Mouse (Mus musculus) stomach, embryonic 16.5 days (tissue): ENCODE results near the gene Capn1. TPM values are rescaled to one million over a fixed set of nuclear protein-coding genes. Genes with fewer than 3 reads are reported as not detected.

ENCODE experiments used
- ATAC-seq: fragments of 200-750 bp; cut with Nextera tagmentation; 2 replicates; pipeline ENCODE4 v1.8.0; 2017; ENCODE audit warnings: moderate number of reproducible peaks, moderate TSS enrichment; ENCODE audit not compliant: insufficient read depth, low FRiP score
- H3K27ac ChIP-seq: fragments of 300-500 bp; sonication (generic); 2 replicates; pipeline ENCODE4 v1.5.1; 2014; ENCODE audit warnings: low read length
- H3K27me3 ChIP-seq: fragments of 300-500 bp; sonication (generic); 2 replicates; pipeline ENCODE4 v1.6.1; 2014; ENCODE audit warnings: low read length, control low read depth, mixed read lengths; ENCODE audit not compliant: control insufficient read depth, insufficient read depth
- H3K36me3 ChIP-seq: fragments of 300-500 bp; sonication (generic); 2 replicates; pipeline ENCODE4 v1.6.1; 2014; ENCODE audit warnings: low read length; ENCODE audit not compliant: control insufficient read depth, insufficient read depth
- H3K4me1 ChIP-seq: fragments of 300-500 bp; sonication (generic); 2 replicates; pipeline ENCODE4 v1.6.1; 2014; ENCODE audit warnings: low read length, control low read depth, mixed read lengths; ENCODE audit not compliant: control insufficient read depth, insufficient read depth
- H3K4me2 ChIP-seq: fragments of 300-500 bp; sonication (generic); 2 replicates; pipeline ENCODE4 v1.6.1; 2014; ENCODE audit warnings: low read depth, low read length, mixed read lengths
- H3K4me3 ChIP-seq: fragments of 300-500 bp; sonication (generic); replicated peaks from 2 replicates; pipeline ENCODE4 v1.5.1; 2014; ENCODE audit warnings: mild to moderate bottlenecking, low read length
- H3K9ac ChIP-seq: fragments of 300-500 bp; sonication (generic); 2 replicates; pipeline ENCODE4 v1.6.1; 2014; ENCODE audit warnings: low read length
- H3K9me3 ChIP-seq: fragments of 300-500 bp; sonication (generic); replicated peaks from 2 replicates; pipeline ENCODE4 v1.6.1; 2016; ENCODE audit warnings: low read length, control low read depth; ENCODE audit not compliant: control insufficient read depth
- WGBS: fragments of 180-500 bp; shearing (Covaris S2); extraction: QIAGEN DNeasy Blood & Tissue Kit; methylation state at CpG from one replicate; pipeline ENCODE4 v1.1.7; 2014; 5-methylcytosine and 5-hydroxymethylcytosine counted together
- polyA plus RNA-seq: library from polyadenylated mRNA; unstranded; fragments of >200 nt; fragmentation: Nextera tagmentation; extraction: Ambion mirVana; gene quantifications from 2 replicates; pipeline ENCODE4 v1.2.1, GENCODE M21; 2015

Gene Capn1
- polyA plus RNA-seq, 1 experiment from 2014 or later = 22.0 TPM

DNA sequence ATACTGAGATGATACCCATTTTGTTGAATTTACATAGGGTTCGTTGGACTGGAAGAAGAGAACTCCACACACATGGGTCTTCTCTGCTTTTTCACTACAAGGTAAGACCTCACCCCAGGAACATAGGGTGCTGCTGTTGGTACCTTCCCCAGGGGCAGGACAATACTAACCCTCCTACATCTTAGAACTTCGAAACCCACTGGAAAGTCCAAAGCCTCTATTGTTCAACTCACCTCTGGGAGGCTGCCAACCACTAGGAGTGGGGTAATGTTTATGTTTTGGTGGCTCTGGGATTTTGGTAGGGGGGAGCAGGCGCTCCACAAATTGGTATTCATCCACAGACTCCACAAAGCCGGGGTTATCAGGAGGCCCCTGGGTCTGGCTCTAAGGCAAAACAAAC lies 41.0 kb upstream of the Capn1 start:
- H3K9ac ChIP-seq = peak overlapping the region; percentile 86
- no peak overlapping the region for H3K27ac ChIP-seq
- H3K4me2 ChIP-seq = peak overlapping the region; percentile 75
- peak overlapping the region; percentile 83 for H3K4me3 ChIP-seq
- WGBS = 44% methylated on average over 4 of the region's 4 CpGs
- no peaks in the 10 kb centered on the region for H3K9me3 ChIP-seq
- peaks cover 18% of the 10 kb centered on the region for H3K4me1 ChIP-seq
- H3K36me3 ChIP-seq = peaks cover 27% of the 10 kb centered on the region
- ATAC-seq = no peak
- no peaks in the 10 kb centered on the region for H3K27me3 ChIP-seq

DNA sequence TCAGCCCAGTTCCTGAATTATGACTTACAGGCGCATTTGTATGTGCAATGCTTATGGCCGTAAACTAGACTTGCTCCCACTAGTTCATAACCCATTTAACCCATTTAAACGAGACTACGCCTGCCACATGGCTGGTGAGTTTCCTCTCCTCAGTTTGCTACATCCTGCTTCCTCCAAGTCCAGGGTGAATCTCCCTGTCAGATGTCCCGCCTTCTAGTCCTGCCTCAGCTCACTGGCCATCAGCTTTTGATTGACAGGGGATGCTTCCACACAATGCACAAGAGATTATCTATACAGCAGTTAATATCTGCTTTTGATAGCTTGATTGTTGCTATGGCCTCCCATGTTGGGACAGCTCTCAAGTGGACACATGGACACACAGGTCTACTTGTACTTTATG lies 38.6 kb upstream of the Capn1 start:
- no peak overlapping the region for H3K9ac ChIP-seq
- WGBS = 78% methylated on average over 5 of the region's 5 CpGs
- no peak overlapping the region for H3K27ac ChIP-seq
- peaks cover 38% of the 10 kb centered on the region for H3K36me3 ChIP-seq
- ATAC-seq = no peak
- H3K27me3 ChIP-seq = no peaks in the 10 kb centered on the region
- peaks cover 12% of the 10 kb centered on the region for H3K4me1 ChIP-seq
- H3K4me3 ChIP-seq = no peak overlapping the region
- no peaks in the 10 kb centered on the region for H3K9me3 ChIP-seq
- no peak overlapping the region for H3K4me2 ChIP-seq

DNA sequence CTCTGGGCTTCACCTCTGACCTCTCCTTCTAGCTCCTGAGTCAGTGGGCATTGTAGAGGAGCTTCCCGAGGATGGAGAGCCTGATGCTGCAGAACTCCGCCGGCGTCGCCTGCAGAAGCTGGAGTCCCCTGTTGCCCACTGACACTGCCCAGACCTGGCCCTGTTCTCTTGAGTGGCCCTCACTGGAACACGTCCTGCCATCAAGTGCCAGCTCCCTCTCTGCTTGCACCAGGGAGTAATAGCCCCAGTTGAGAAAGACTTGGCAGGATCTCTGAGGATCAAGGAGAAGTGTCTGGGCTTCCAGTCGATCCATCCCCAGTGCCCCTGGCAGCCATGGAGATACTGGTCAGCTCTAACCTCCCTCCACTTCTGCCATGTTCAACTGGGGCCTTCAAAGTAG lies 36.8 kb upstream of the Capn1 start:
- no peak overlapping the region for H3K27ac ChIP-seq
- no peak overlapping the region for H3K4me2 ChIP-seq
- H3K9me3 ChIP-seq = no peaks in the 10 kb centered on the region
- no peaks in the 10 kb centered on the region for H3K27me3 ChIP-seq
- H3K9ac ChIP-seq = no peak overlapping the region
- no peak for ATAC-seq
- peaks cover 20% of the 10 kb centered on the region for H3K4me1 ChIP-seq
- H3K4me3 ChIP-seq = no peak overlapping the region
- peaks cover 47% of the 10 kb centered on the region for H3K36me3 ChIP-seq
- WGBS = 82% methylated on average over 7 of the region's 7 CpGs

DNA sequence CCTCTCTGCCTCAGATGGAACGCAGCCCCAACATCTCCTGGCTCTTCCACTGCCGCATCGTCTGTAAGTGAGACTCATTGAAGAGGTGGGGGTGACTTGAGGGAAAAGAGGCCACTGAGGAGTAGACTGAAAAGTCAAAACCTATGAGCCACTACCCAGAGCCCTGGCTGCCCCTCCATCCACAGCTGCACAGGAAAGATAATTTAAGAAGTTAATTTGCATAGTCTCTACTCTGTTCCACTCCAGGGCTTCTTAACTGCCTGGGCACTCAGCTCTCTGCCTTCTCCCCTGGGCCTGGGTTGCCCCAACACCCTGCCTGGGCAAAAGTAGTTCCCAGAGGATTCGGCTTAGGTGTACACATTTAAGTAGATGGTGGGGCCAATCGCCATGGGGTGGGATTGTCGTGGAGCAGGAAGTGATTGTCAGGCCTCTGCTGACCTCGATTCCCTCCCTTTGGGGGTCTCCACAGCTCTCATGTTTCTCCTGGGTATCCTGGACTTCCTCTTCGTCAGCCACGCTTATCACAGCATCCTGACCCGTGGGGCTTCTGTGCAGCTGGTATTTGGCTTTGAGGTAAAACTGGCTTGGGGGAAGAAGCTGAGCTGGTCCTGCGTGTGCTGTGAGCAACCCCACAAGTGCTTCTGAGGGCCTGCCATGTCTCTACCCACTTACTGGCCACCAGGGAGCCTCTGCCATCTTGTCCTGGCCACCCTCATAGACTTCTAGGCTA lies 33.1 kb upstream of the Capn1 start:
- no peak overlapping the region for H3K4me2 ChIP-seq
- 86% methylated on average over 11 of the region's 11 CpGs for WGBS
- H3K4me3 ChIP-seq = no peak overlapping the region
- no peak for ATAC-seq
- no peaks in the 10 kb centered on the region for H3K9me3 ChIP-seq
- H3K27ac ChIP-seq = no peak overlapping the region
- peaks cover 40% of the 10 kb centered on the region for H3K36me3 ChIP-seq
- peaks cover 18% of the 10 kb centered on the region for H3K4me1 ChIP-seq
- H3K9ac ChIP-seq = peak overlapping the region; percentile 87; the same call in 1 of the 2 replicates
- no peaks in the 10 kb centered on the region for H3K27me3 ChIP-seq

DNA sequence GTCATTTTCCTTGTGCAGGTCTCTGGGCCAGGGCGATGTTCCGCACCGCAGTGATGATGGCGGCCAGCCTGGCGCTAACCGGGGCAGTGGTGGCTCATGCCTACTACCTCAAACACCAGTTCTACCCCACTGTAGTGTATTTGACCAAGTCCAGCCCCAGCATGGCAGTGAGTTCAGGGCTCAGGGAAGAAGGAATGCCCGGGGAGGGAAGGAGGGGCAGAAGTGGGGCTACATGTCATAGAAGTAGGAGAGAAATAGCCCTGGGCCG lies 32.1 kb upstream of the Capn1 start:
- no peak for ATAC-seq
- no peaks in the 10 kb centered on the region for H3K9me3 ChIP-seq
- peak overlapping the region; percentile 87 for H3K9ac ChIP-seq
- WGBS = 81% methylated on average over 8 of the region's 8 CpGs
- peak overlapping the region; percentile 76 for H3K4me3 ChIP-seq
- peaks cover 34% of the 10 kb centered on the region for H3K36me3 ChIP-seq
- peak overlapping the region; percentile 99; the same call in 1 of the 2 replicates for H3K27ac ChIP-seq
- no peaks in the 10 kb centered on the region for H3K27me3 ChIP-seq
- peak overlapping the region; percentile 86 for H3K4me2 ChIP-seq
- H3K4me1 ChIP-seq = peaks cover 18% of the 10 kb centered on the region

DNA sequence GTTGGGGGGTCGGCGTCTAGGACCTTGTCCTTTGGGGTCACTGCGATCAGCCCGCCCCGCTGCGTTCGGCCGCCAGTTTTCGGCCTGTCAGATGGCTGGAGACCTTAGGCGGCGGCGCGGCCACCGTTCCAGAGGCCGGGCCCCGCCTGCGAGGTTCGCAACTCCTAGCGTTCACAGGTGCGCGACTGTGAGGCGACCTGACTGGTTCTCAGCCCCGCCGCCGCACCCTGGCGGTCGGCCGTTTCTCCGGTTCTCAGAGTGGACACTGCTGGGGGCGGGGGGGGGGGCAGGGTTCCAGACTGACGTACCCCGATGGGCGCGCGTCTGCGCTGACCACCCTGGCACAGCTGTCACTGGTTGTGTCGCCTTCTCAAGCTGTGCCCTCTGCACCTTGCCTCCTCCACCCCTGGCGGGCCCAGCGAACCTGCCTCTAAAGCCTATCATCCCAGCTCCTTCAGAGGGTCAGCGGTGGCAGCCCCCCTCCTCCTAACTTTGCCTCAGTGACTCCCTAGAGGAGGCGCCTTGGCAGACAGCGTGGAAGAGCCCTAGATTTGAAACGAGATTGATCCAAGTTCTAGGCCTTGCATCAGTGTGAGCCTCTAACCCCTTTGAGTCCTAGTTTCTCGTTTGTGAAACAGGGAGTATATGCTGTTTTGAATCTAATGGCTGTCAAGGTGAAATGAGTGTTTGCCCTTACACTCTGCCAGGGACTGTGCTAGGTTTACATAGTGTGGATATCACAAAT lies 31.6 kb upstream of the Capn1 start:
- H3K9me3 ChIP-seq = no peaks in the 10 kb centered on the region
- ATAC-seq = peak; percentile 11; the same call in 1 of the 2 replicates
- H3K9ac ChIP-seq = peak overlapping the region; percentile 87
- no peaks in the 10 kb centered on the region for H3K27me3 ChIP-seq
- WGBS = under 1% methylated on average over 43 of the region's 44 CpGs
- H3K4me3 ChIP-seq = peak overlapping the region; percentile 76
- peak overlapping the region; percentile 99 for H3K27ac ChIP-seq
- H3K4me2 ChIP-seq = peak overlapping the region; percentile 86
- H3K4me1 ChIP-seq = peaks cover 18% of the 10 kb centered on the region
- peaks cover 29% of the 10 kb centered on the region for H3K36me3 ChIP-seq

DNA sequence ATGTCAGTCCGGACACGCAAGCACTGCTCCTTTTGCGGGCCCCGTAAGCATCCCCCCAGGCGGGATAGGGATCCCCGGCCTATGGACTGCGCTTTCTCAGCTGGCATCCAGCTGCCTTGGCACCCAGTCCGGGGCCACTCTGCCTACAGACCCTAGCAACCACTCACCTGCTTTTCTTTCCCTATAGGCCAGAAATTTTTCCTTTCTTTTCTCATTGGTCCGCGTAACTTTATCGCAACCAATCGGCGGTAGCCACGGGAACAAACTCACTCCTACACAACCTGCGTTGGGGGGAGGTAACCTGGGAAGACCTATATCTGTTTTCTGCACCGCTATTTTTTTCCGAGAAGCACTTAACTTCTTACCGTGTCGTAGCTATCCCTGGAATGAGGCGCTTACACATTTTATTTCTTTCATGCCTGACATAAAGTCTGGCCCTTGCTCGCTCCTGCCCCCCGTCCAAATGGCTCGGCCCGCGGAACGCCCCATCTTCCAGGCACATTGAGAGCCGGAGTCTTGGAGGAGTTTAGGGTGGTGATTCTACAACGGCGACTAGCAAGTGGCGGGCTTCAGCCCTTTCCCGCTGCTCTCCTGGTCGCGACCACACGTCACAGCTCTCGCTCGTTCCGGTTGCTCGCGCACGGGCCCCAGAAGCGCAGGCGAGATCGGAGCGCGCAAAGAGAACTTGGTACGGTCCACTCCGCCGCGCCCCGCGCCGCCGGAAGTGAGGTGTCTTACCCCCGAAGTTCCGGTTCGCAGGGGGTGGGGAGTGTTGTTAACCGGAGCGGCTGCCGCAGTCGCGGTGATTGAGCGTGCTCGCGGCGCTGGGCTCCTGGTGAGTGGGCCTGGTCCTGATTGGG lies 30.8 kb upstream of the Capn1 start, which contains the start of gene Syvn1:
TSS of gene Syvn1 (plus strand) at position 283 of the 860 bp plus-strand sequence.
- WGBS = under 1% methylated on average over 65 of the region's 65 CpGs
- peak; percentile 93 for ATAC-seq

DNA sequence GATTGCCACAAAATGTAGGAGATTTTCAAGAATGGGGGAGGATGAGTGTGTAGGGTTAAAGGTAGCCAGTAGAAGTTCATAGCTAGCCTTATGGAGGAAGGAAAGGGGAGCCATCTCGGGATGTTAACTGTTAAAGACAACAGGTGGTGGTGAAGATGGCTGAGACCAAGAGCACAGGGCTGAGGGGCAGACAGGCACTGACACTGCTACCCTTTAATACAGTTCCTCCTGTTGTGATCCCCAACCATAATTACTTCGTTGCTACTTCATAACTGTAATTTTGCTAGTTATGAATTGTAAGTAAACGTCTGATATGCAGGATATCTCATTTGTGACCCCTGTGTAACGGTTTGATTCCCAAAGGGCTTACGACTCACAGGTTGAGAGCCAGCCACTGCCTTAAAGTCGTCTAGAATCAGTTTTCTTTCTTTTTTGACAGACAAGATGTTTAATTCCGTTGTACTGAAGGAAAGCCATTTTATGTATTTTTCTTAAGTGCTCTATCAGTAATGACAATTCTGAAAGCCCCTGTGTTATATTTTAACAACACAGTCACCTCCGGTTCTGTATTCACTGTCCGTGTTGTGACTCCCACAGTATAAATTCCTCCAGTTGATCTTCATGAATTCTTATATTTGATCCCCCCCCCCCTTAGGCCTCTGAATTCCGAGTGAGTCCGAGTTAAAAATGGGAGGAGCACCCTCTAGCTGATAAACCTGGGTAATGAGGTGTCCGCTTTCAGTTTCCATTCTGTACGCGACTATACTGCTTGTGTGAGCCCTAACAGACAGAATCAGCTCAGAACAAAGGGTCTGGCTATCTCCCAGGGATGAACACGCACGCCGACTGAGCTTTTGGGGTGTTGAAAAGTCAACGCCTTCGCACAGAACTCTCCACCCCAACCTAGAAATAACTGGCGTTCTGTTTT lies 29.9 kb upstream of the Capn1 start:
- H3K4me1 ChIP-seq = peaks cover 18% of the 10 kb centered on the region
- peak overlapping the region; percentile 99 for H3K27ac ChIP-seq
- H3K4me3 ChIP-seq = peak overlapping the region; percentile 76
- H3K9me3 ChIP-seq = no peaks in the 10 kb centered on the region
- H3K4me2 ChIP-seq = peak overlapping the region; percentile 86
- peak; percentile 38 for ATAC-seq
- peak overlapping the region; percentile 87 for H3K9ac ChIP-seq
- H3K27me3 ChIP-seq = no peaks in the 10 kb centered on the region
- 11% methylated on average over 20 of the region's 20 CpGs for WGBS
- H3K36me3 ChIP-seq = peaks cover 16% of the 10 kb centered on the region; the same call in 1 of the 2 replicates

More for the DNA sequence above, 30.8 kb upstream of the Capn1 start, which contains the start of gene Syvn1:
- Histone ChIP-seq H3K4me1 (peaks cover 18% of the 10 kb centered on the region), H3K4me3 (peak within 1 kb of the TSS; percentile 76), H3K27ac (peak within 1 kb of the TSS; percentile 99), H3K9me3 (no peaks in the 10 kb centered on the region), H3K36me3 (peaks cover 23% of the 10 kb centered on the region), H3K9ac (peak within 1 kb of the TSS; percentile 87), H3K4me2 (peak within 1 kb of the TSS; percentile 86), H3K27me3 (no peaks in the 10 kb centered on the region)
